Mouse (Mus musculus) right cerebral cortex, adult 18-20 months (tissue): ENCODE results near the gene Spon1.

Experiments used
- DNase-seq: peaks from one replicate; pipeline ENCODE4 v3.0.0; 2022; ENCODE audit warnings: mixed read lengths

Spon1 gene

GRCm38 (mm10) chr7:113845191-113845590 lies 79.4 kb downstream of the Spon1 start:
- no peak for DNase-seq

- DNase-seq: no peak
These were observed 80.8 kb downstream of the Spon1 start for GRCm38 (mm10) chr7:113846553-113846952.

- no peak for DNase-seq
These were observed 81.4 kb downstream of the Spon1 start for GRCm38 (mm10) chr7:113847041-113847819.

- DNase-seq: no peak
These were observed 84.6 kb downstream of the Spon1 start for GRCm38 (mm10) chr7:113850389-113850788.

- DNase-seq: peak; percentile 18
These were observed 89.6 kb downstream of the Spon1 start for GRCm38 (mm10) chr7:113855396-113855795.

- DNase-seq: no peak
These were observed 90.3 kb downstream of the Spon1 start for GRCm38 (mm10) chr7:113856067-113856466.

- no peak for DNase-seq
These were observed 93.7 kb downstream of the Spon1 start for GRCm38 (mm10) chr7:113859480-113859881.

- no peak for DNase-seq
These were observed 96.2 kb downstream of the Spon1 start for GRCm38 (mm10) chr7:113861964-113862363.

GRCm38 (mm10) chr7:113872846-113873245 lies 107.0 kb downstream of the Spon1 start:
- DNase-seq: no peak

- no peak for DNase-seq
These were observed 111.7 kb downstream of the Spon1 start for GRCm38 (mm10) chr7:113877451-113877850.

- no peak for DNase-seq
These were observed 112.1 kb downstream of the Spon1 start for GRCm38 (mm10) chr7:113877926-113878325.

GRCm38 (mm10) chr7:113879085-113879501 lies 113.3 kb downstream of the Spon1 start:
- DNase-seq: no peak

- DNase-seq: no peak
These were observed 114.2 kb downstream of the Spon1 start for GRCm38 (mm10) chr7:113880021-113880420.

- no peak for DNase-seq
These were observed 125.0 kb downstream of the Spon1 start for GRCm38 (mm10) chr7:113890782-113891181.

- DNase-seq: no peak
These were observed 125.7 kb downstream of the Spon1 start for GRCm38 (mm10) chr7:113891491-113891890.

- DNase-seq: no peak
These were observed 128.3 kb downstream of the Spon1 start for GRCm38 (mm10) chr7:113893944-113894662.

- no peak for DNase-seq
These were observed 129.5 kb downstream of the Spon1 start for GRCm38 (mm10) chr7:113895266-113895665.

GRCm38 (mm10) chr7:113898388-113898787 lies 132.6 kb downstream of the Spon1 start:
- no peak for DNase-seq

- no peak for DNase-seq
These were observed 135.7 kb downstream of the Spon1 start for GRCm38 (mm10) chr7:113901511-113901910.

GRCm38 (mm10) chr7:113901941-113902515 lies 136.2 kb downstream of the Spon1 start:
- DNase-seq: peak; percentile 4

GRCm38 (mm10) chr7:113903127-113903827 lies 137.5 kb downstream of the Spon1 start:
- DNase-seq: no peak

- DNase-seq: no peak
These were observed 138.1 kb downstream of the Spon1 start for GRCm38 (mm10) chr7:113903939-113904338.

GRCm38 (mm10) chr7:113904348-113904895 lies 138.6 kb downstream of the Spon1 start:
- no peak for DNase-seq
